Mouse (Mus musculus) forebrain, embryonic 16.5 days (tissue): ENCODE data around the gene Rnf181. TPM values are rescaled to one million over a fixed set of nuclear protein-coding genes. Genes with fewer than 3 reads are reported as not detected.

Experiments used
- ATAC-seq: fragments of 200-750 bp; cut with Nextera tagmentation; 2 replicates; pipeline ENCODE4 v1.8.0; 2017; ENCODE audit warnings: mild to moderate bottlenecking, moderate library complexity
- H3K27ac ChIP-seq: fragments of 300-500 bp; sonication (generic); 2 replicates; pipeline ENCODE4 v1.5.1; 2014; ENCODE audit warnings: low read length, control low read depth
- H3K27me3 ChIP-seq: fragments of 300-500 bp; sonication (generic); replicated peaks from 2 replicates; pipeline ENCODE4 v1.6.1; 2014; ENCODE audit warnings: low read length; ENCODE audit not compliant: control insufficient read depth, insufficient read depth
- H3K36me3 ChIP-seq: fragments of 300-500 bp; sonication (generic); 2 replicates; pipeline ENCODE4 v1.6.1; 2014; ENCODE audit not compliant: control insufficient read depth, insufficient read depth
- H3K4me1 ChIP-seq: fragments of 300-500 bp; sonication (generic); replicated peaks from 2 replicates; pipeline ENCODE4 v1.6.1; 2014; ENCODE audit warnings: low read length; ENCODE audit not compliant: control insufficient read depth, insufficient read depth
- H3K4me2 ChIP-seq: fragments of 300-500 bp; sonication (generic); 2 replicates; pipeline ENCODE4 v1.6.1; 2014; ENCODE audit warnings: mild to moderate bottlenecking, low read length, control low read depth
- H3K4me3 ChIP-seq: fragments of 300-500 bp; sonication (generic); replicated peaks from 2 replicates; pipeline ENCODE4 v1.5.1; 2014; ENCODE audit warnings: mild to moderate bottlenecking, low read length, control low read depth
- H3K9ac ChIP-seq: fragments of 300-500 bp; sonication (generic); replicated peaks from 2 replicates; pipeline ENCODE4 v1.6.1; 2014; ENCODE audit warnings: low read depth, low read length, control low read depth
- H3K9me3 ChIP-seq: fragments of 300-500 bp; sonication (generic); 2 replicates; pipeline ENCODE4 v1.6.1; 2016; ENCODE audit warnings: low read length; ENCODE audit not compliant: control insufficient read depth
- WGBS: fragments of 180-500 bp; shearing (Covaris S2); extraction: QIAGEN DNeasy Blood & Tissue Kit; methylation state at CpG from one replicate; pipeline ENCODE4 v1.1.7; 2014; 5-methylcytosine and 5-hydroxymethylcytosine counted together
- polyA plus RNA-seq: library from polyadenylated mRNA; unstranded; fragments of >200 nt; fragmentation: Nextera tagmentation; extraction: Ambion mirVana; gene quantifications from 2 replicates; pipeline ENCODE4 v1.2.1, GENCODE M21; 2015

Rnf181 gene
- polyA plus RNA-seq, 1 experiment from 2014 or later = 127 TPM

DNA sequence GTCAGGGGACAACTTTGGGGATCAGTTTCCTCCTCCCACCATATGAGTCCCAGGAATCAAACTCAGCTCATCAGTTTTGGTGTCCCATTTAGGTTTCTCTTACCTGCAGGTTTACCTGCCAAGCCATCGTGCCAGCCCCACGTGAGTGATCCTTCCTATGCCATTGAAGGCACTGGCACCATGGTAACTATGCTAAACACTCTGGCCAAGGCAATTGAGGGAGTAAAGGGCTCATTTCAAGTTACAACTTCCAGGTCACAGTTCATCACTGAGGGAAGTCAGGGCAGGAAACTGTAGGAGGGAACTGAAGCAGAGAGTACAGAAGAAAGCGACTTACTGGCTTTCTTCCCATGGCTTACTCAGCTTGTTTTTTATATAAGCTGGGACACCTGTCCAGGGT lies 452 bp downstream of the Rnf181 start:
- 71% methylated on average over 3 of the region's 3 CpGs for WGBS
- Histone ChIP-seq H3K4me1 (peaks cover 10% of the 10 kb centered on the region), H3K9me3 (no peaks in the 10 kb centered on the region), H3K4me2 (no peak overlapping the region), H3K27ac (no peak overlapping the region), H3K27me3 (no peaks in the 10 kb centered on the region), H3K9ac (no peak overlapping the region), H3K36me3 (no peaks in the 10 kb centered on the region), H3K4me3 (no peak overlapping the region)
- no peak for ATAC-seq

DNA sequence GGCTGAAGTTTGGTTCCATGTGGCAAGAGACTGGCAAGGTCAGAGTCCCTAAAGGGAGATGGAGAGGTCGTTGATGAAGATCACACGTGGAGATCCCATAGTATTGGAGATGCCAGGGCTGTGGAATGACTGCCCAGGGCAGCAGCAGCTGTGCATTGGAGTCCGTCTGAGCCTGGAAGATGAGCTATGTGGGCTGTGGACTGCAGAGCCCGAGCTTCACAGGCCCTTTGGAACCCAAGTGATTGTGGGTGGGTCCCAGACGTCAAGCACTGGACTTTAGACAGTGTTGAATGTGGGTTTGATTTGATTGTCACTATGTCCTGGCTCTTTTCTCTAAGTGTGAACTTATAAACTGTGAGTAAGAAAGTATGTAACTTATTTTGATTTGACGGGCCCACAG lies 1.8 kb downstream of the Rnf181 start:
- Histone ChIP-seq H3K4me3 (no peak overlapping the region), H3K9me3 (no peaks in the 10 kb centered on the region), H3K4me1 (peaks cover 21% of the 10 kb centered on the region), H3K27me3 (no peaks in the 10 kb centered on the region), H3K36me3 (no peaks in the 10 kb centered on the region), H3K27ac (no peak overlapping the region), H3K4me2 (no peak overlapping the region), H3K9ac (no peak overlapping the region)
- WGBS = 66% methylated on average over 6 of the region's 6 CpGs
- ATAC-seq = no peak

DNA sequence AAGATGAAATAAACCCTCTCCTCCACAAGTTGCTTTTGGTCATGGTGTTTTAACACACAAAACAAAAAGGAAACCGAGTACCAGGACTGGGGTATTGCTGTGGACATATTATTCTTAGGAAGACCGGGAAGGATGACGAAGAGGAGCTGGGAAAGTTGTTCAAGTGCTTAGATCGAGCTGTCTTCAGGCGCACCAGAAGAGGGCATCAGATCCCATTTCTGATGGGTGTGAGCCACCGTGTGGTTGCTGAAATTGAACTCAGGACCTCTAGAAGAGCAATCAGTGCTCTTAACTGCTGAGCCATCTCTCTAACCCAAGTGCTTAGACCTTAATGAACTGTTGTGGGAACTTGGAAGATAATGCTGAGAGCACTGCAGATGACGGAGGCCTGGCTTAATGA lies 2.7 kb downstream of the Rnf181 start:
- Histone ChIP-seq H3K4me3 (no peak overlapping the region), H3K9me3 (no peaks in the 10 kb centered on the region), H3K36me3 (peaks cover 4% of the 10 kb centered on the region; the same call in 1 of the 2 replicates), H3K27ac (no peak overlapping the region), H3K9ac (no peak overlapping the region), H3K4me2 (no peak overlapping the region), H3K27me3 (no peaks in the 10 kb centered on the region), H3K4me1 (peaks cover 21% of the 10 kb centered on the region)
- WGBS = 47% methylated on average over 7 of the region's 7 CpGs
- ATAC-seq = no peak

DNA sequence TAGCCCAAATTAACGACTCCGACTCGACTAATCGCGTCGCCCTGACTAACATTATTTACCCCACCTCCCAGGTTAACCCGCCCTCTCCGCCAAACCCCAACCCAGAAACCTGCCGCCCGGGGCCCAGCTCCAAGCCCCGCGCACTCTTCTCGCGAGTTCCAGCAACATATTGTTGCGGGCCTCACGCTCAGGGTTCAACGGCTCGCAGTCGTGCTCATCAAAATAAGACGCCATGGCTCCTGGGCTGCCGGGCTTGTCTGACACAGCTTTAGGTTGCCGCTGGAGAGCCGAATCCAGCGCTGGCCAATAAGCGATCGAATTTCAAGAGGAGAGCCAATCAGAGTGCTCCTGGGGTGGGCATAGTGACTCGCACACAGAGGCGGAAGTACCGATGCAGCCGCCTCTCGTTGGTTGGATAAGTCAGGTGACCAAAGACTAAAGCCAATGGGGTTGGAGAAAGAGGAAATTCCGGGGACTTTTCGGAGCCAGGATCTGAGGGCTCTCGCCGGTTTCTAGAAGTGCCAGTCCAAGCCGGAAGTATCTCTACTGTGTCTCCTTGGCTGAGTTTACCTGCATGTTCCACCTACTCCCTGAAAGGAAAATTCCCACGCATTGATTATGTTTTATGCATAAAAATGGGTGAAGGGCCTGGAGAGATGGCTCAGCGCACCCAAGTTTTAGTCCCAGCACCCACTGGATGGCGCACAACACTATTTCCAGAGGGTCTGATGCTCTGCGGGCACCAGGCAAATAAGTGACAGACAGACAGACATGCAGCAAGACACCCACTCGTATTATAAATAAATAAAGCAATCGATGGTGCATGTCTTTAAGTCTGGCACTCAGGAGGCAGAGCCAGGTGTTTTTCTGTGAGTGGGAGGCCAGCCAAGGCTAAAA lies 4.4 kb downstream of the Rnf181 start:
- peak overlapping the region; percentile 67 for H3K9ac ChIP-seq
- H3K27ac ChIP-seq = peak overlapping the region; percentile 68
- WGBS = under 1% methylated on average over 42 of the region's 42 CpGs
- peak; percentile 99 for ATAC-seq
- H3K4me2 ChIP-seq = peak overlapping the region; percentile 83
- H3K4me1 ChIP-seq = peaks cover 21% of the 10 kb centered on the region
- peaks cover 11% of the 10 kb centered on the region; the same call in 1 of the 2 replicates for H3K36me3 ChIP-seq
- peak overlapping the region; percentile 60 for H3K4me3 ChIP-seq
- H3K27me3 ChIP-seq = no peaks in the 10 kb centered on the region
- H3K9me3 ChIP-seq = no peaks in the 10 kb centered on the region

DNA sequence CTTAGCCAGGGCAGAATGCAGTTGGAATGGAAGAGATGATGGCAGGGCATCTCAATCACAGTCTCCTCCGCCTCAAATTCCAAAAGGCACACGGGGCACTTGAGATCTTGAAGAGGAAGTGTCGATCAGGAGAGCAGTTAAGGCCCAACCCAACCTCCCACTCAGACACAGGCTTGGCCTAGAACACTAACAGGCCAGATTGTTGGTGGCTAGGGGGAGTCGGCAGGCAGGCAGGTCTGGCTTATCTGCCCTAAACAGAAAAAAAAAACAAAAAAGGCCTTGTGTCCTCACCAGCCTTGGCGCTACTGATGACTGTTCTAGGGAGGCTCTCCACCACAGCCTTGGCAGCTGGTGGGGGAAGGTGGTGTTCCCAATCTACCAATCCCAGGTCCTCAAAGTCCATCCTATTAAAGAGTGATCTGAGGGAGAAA lies 5.6 kb downstream of the Rnf181 start:
- H3K27me3 ChIP-seq = no peaks in the 10 kb centered on the region
- H3K9me3 ChIP-seq = no peaks in the 10 kb centered on the region
- peak overlapping the region; percentile 83 for H3K4me2 ChIP-seq
- peaks cover 26% of the 10 kb centered on the region for H3K4me1 ChIP-seq
- ATAC-seq = no peak
- H3K36me3 ChIP-seq = peaks cover 11% of the 10 kb centered on the region; the same call in 1 of the 2 replicates
- no peak overlapping the region for H3K27ac ChIP-seq
- 0 out of 2 replicates have a peak overlapping the region, but pooled peaks have one; percentile 67 for H3K9ac ChIP-seq
- H3K4me3 ChIP-seq = peak overlapping the region; percentile 60
- WGBS = 79% methylated on average over 5 of the region's 5 CpGs

DNA sequence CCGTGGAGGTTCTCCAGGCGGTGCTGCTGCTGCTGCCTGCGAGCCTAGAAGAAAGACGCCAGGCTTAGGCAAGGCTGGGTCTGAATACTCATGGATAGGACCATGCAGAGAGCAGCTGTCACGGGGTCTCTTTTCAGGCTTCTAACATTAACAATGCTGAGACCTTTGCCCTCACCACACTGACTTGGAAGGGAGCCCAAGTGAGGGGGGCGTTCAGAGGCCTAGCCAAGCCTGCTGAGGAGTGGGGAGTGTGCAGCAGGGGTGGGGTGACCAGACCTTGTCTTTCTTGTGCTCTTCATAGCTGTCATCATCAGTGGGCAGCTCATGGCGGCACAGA lies 6.2 kb downstream of the Rnf181 start:
- Histone ChIP-seq H3K9ac (no peak overlapping the region), H3K4me2 (no peak overlapping the region), H3K4me1 (peaks cover 32% of the 10 kb centered on the region), H3K27me3 (no peaks in the 10 kb centered on the region), H3K27ac (no peak overlapping the region), H3K36me3 (peaks cover 11% of the 10 kb centered on the region; the same call in 1 of the 2 replicates), H3K9me3 (no peaks in the 10 kb centered on the region), H3K4me3 (no peak overlapping the region)
- WGBS = 66% methylated on average over 7 of the region's 7 CpGs
- no peak for ATAC-seq

DNA sequence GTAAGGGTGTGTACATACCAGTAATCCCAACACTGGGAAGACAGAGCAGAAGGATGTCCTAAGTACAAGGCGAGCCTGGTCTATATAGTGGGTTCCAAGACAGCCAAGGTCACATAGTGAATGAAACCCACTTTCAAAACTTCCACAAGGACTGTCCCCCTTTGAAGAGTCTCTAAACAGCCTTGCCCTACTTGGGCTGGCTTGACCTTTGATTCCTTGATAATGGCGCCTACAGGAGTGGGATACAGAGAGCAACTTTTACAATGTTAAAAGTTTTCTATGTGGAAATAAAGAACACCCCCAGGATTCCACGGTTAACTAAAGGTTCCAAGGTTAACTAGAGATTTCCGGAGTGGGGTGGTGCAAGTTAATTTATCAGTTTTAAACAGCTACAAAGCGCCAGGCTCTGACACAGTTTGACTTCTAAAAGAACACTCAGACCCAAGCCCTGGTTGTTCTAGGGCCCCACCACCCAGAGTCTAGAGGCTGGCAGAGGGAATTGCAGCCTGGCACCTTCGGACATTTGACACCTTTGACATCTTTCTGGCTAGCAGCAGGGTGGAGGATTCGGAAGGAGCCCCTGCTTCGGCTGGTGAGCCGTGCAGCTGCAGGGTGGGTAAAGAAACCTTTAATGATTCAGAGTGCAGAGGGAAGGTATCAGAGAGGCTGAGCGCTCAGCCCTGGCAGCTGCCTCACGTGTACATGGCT lies 6.7 kb downstream of the Rnf181 start:
- no peak for ATAC-seq
- H3K4me1 ChIP-seq = peaks cover 32% of the 10 kb centered on the region
- no peak overlapping the region for H3K4me2 ChIP-seq
- H3K27me3 ChIP-seq = no peaks in the 10 kb centered on the region
- H3K27ac ChIP-seq = no peak overlapping the region
- 82% methylated on average over 11 of the region's 11 CpGs for WGBS
- peaks cover 11% of the 10 kb centered on the region; the same call in 1 of the 2 replicates for H3K36me3 ChIP-seq
- H3K9ac ChIP-seq = no peak overlapping the region
- no peaks in the 10 kb centered on the region for H3K9me3 ChIP-seq
- H3K4me3 ChIP-seq = no peak overlapping the region

DNA sequence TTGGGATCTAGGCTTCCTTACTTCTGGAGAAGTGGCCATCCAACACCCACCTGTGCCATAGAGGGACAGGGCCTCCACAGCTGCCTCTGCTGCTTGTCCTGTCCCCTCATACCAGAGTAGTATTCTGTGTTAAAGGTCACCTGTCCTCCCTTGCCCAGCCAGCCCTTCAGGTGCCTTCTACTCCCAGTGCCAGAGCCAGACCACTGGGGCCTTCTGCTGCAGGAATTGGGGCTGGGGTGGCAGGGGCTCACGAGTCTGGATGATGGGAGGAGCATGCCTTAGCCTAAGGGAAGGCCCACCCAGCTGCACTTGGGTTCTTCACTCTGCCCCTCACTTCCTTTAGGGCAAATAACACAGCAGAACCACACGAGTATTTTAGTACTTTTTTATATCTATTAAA lies 7.4 kb downstream of the Rnf181 start:
- Histone ChIP-seq H3K4me2 (no peak overlapping the region), H3K36me3 (peaks cover 11% of the 10 kb centered on the region; the same call in 1 of the 2 replicates), H3K27ac (no peak overlapping the region), H3K9me3 (no peaks in the 10 kb centered on the region), H3K4me3 (no peak overlapping the region), H3K27me3 (no peaks in the 10 kb centered on the region), H3K4me1 (peaks cover 37% of the 10 kb centered on the region), H3K9ac (no peak overlapping the region)
- ATAC-seq = no peak
- 91% methylated on average over 2 of the region's 2 CpGs for WGBS

DNA sequence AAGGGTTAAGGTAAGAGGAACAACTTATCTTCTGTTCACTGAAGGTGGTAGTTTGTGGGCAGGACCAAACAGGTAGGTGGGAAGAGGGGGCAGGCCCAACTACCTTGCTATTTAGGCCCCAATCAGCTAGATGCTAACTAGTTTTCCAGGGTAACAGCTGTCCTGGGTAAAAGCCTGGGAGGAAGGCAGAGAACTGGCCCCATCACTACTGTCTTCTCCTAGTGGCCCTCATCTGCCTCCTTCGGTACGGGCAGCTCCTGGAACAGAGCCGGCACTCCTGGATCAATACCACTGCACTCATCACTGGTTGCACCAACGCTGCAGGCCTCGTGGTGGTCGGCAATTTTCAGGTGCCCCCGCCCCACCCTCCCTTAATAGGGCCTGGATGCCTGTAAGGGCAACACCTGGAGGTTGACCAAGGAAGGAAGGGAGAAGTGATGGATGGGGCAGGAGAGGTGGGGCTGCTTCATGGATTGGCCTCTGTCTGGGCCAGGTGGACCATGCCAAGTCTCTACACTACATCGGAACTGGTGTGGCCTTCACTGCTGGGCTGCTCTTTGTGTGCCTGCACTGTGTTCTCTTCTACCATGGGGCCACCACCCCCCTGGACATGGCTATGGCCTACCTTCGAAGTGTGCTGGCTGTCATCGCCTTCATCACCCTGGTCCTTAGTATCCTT lies 8.5 kb downstream of the Rnf181 start:
- Histone ChIP-seq H3K9me3 (no peaks in the 10 kb centered on the region), H3K27me3 (no peaks in the 10 kb centered on the region), H3K4me3 (no peak overlapping the region), H3K27ac (no peak overlapping the region), H3K4me1 (peaks cover 37% of the 10 kb centered on the region), H3K9ac (no peak overlapping the region), H3K4me2 (no peak overlapping the region), H3K36me3 (peaks cover 11% of the 10 kb centered on the region; the same call in 1 of the 2 replicates)
- ATAC-seq = no peak
- WGBS = 91% methylated on average over 10 of the region's 10 CpGs
